Mouse (Mus musculus) thymus, adult 2 months (tissue): ENCODE measurements around the gene Abcb1b. TPM values are rescaled to one million over a fixed set of nuclear protein-coding genes. Genes with fewer than 3 reads are reported as not detected.
"Not testable (repeated sequence)": the region's sequence is repeated elsewhere in the genome, so short reads cannot be mapped to it uniquely, and the experiment has no call there.

Experiments
- DNase-seq: peaks from one replicate; pipeline ENCODE4 v3.0.0; 2021
- H3K27ac ChIP-seq: fragments of 200-500 bp; 2 replicates; pipeline ENCODE4 v1.5.1; 2012; ENCODE audit warnings: low read length, control low read depth; ENCODE audit not compliant: control insufficient read depth, insufficient read depth
- H3K27me3 ChIP-seq: fragments of 200-500 bp; 2 replicates; pipeline ENCODE4 v1.6.1; 2012; ENCODE audit warnings: mild to moderate bottlenecking, low read length, moderate library complexity, mixed read lengths; ENCODE audit not compliant: control insufficient read depth, insufficient read depth
- H3K36me3 ChIP-seq: fragments of 200-500 bp; 2 replicates; pipeline ENCODE4 v1.6.1; 2012; ENCODE audit warnings: mild to moderate bottlenecking, low read length, moderate library complexity; ENCODE audit not compliant: control insufficient read depth, insufficient read depth
- H3K4me1 ChIP-seq: fragments of 200-500 bp; replicated peaks from 2 replicates; pipeline ENCODE4 v1.6.1; 2012; ENCODE audit warnings: low read length; ENCODE audit not compliant: control insufficient read depth, insufficient read depth
- H3K4me3 ChIP-seq: fragments of 200-500 bp; 2 replicates; pipeline ENCODE4 v1.5.1; 2012; ENCODE audit warnings: mild to moderate bottlenecking, low read length, control low read depth, moderate library complexity; ENCODE audit not compliant: control insufficient read depth, insufficient read depth
- CTCF ChIP-seq: fragments of 200-500 bp; IDR thresholded peaks from 2 replicates; pipeline ENCODE4 v1.5.1; 2012; ENCODE audit warnings: mild to moderate bottlenecking, control low read depth, low read length, moderate library complexity, borderline replicate concordance; ENCODE audit not compliant: control insufficient read depth, poor library complexity, insufficient read depth; ENCODE audit errors: extremely low read depth
- POLR2A ChIP-seq: fragments of 200-500 bp; IDR thresholded peaks from 2 replicates; pipeline ENCODE4 v1.6.1; 2012; ENCODE audit warnings: mild to moderate bottlenecking, low read length, control low read depth, moderate library complexity; ENCODE audit not compliant: control insufficient read depth, poor library complexity, insufficient read depth; ENCODE audit errors: extremely low read depth
- WGBS: fragments of 180-500 bp; shearing (Covaris S2); methylation state at CpG from one replicate; pipeline ENCODE4 v1.1.7; 2018; 5-methylcytosine and 5-hydroxymethylcytosine counted together
- polyA plus RNA-seq: library from polyadenylated mRNA; depleted of rRNA; stranded (reverse); fragments of >200 nt; gene quantifications from 2 replicates; pipeline ENCODE4 v1.2.3, GENCODE M21; 2012

Abcb1b gene
- polyA plus RNA-seq, 1 experiment, result 3.1 TPM

DNA sequence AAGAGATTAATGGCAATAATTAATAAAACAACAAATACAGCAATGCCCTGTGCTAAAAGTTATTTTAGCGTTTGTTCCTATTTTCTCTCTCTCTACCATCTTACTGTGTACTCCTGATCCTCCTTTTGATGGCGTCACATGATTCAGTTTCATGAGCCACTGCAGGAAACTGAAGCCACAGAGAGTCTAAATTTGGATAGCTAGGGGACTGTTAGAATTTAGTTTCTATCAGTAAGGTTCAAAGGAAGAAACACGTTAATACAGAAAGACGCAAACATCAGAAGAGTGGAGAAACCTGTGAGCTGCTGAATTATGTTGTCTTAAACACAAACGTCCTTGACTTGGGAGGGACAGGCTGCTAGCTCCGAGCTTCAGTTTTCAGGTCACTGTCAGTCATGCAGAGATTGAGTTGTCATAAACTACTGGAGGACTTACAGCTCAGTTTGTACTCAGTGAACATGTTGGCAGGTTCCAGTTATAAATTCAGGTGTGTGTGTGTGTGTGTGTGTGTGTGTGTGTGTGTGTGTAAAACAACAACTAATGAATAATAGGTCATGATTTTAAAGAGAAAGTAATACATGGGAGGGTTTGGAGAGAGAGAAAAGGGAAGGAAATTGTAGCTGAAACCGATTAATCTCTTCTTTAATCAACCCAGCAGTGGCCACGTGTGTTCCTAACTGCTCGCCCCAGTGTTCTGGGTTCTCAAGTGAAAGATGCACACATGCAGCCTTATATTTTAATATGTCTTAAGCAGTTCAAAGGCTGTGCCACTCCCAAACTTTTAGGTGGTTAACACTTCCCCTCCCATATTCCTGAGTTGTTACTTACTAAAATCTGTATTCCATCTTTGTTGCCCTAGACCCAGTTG is 9.4 kb downstream of the Abcb1b start:
- DNase-seq, result no peak
- Histone ChIP-seq H3K27ac (peak overlapping the region; percentile 47), H3K36me3 (no peaks in the 10 kb centered on the region), H3K27me3 (no peaks in the 10 kb centered on the region), H3K4me1 (peaks cover 2% of the 10 kb centered on the region; the same call in 1 of the 2 replicates), H3K4me3 (no peak overlapping the region)
- TF ChIP-seq CTCF (no peak), POLR2A (no peak)
- WGBS, result 3% methylated on average over 9 of the region's 9 CpGs

DNA sequence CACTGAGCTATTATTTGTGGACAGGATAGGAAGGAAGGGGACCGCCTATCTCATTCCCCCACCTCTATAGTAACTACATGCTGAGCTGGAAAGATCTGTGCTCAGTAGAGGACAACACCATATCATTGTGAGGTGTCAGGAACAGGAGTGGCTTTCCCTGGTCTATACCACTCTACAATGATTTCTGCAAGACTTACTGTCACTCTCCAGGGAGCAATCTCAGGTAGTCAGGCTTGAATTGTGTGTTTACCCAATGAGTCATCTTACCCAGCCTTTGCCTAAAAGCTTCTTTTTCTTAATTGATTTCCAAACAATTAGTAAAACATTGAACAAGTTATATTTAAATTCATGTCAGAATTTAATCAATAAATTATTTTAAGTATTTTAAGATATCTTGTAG is 15.9 kb downstream of the Abcb1b start:
- H3K27me3 ChIP-seq, result no peaks in the 10 kb centered on the region
- no peak for TF ChIP-seq CTCF
- no peak for TF ChIP-seq POLR2A
- no peak for DNase-seq
- H3K36me3 ChIP-seq, result no peaks in the 10 kb centered on the region
- no peak overlapping the region for H3K27ac ChIP-seq
- H3K4me3 ChIP-seq, result no peak overlapping the region
- no peaks in the 10 kb centered on the region for H3K4me1 ChIP-seq
- 86% methylated on average over 1 of the region's 1 CpGs for WGBS

DNA sequence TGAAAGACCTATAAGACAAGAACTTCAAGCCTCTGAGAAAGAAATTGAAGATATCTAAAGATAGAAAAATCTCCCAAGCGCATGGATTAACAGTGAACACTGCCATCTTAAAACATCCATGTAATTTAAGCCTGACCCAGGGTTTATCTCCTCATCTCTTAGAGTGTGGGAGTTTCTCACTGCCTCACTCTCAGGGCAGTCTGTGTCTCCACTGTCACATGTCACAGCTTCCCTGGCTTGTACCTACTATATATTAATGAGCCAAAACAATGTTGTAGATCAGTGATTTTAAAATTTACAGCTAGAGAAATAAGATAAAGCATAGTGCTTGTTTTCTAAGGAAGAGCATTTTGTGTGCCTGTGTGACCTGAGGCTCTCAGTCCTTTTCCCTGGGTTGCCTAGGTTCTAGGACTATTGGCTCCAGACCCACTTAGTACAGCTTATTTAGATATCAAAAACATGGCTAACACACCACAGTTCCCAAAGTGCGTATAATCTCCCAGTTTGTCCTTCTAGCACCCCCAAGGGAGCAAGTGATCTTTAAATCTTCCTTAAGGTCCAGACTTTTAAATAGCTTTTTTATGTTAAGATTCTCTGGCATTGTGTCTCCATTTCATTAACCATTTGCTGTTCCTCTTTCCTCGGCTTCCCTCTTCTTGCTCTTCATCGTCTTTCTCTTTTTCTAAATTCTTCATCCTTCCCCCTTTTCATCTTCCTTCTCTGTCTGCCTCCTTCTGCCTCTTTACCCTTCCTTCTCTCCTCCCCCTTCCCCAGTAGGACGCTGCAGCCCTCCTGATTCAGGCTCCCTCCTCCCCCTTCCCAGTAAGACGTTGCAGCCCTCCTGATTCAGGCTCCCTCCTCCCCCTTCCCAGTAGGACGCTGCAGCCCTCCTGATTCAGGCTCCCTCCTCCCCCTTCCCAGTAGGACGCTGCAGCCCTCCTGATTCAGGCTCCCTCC is 22.0 kb downstream of the Abcb1b start:
- no peaks in the 10 kb centered on the region for H3K4me1 ChIP-seq
- no peak overlapping the region for H3K4me3 ChIP-seq
- TF ChIP-seq CTCF (no peak), POLR2A (no peak)
- no peak overlapping the region for H3K27ac ChIP-seq
- H3K27me3 ChIP-seq, result no peaks in the 10 kb centered on the region
- no peak for DNase-seq
- WGBS, result 73% methylated on average over 7 of the region's 8 CpGs
- H3K36me3 ChIP-seq, result no peaks in the 10 kb centered on the region

DNA sequence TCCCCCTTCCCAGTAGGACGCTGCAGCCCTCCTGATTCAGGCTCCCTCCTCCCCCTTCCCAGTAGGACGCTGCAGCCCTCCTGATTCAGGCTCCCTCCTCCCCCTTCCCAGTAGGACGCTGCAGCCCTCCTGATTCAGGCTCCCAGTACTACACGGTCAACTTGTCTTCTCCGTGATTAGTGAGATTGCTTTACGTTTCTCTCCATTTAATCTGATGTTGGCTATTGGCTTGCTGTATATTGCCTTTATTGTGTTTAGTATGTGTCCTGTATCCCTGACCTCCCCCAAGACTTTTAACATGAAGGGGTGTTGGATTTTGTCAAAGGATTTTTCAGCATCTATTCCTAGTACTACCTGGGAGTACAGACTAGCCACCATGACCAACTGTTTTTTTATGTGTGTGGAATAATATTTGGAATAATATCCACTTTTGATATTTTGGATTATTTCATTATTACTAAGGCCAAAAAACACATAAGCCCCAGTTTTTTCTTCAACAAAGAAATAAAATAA is 22.7 kb downstream of the Abcb1b start:
- not testable (repeated sequence) for H3K27me3 ChIP-seq, H3K4me1 ChIP-seq, DNase-seq, H3K27ac ChIP-seq, H3K4me3 ChIP-seq, H3K36me3 ChIP-seq
- 84% methylated on average over 5 of the region's 6 CpGs for WGBS

DNA sequence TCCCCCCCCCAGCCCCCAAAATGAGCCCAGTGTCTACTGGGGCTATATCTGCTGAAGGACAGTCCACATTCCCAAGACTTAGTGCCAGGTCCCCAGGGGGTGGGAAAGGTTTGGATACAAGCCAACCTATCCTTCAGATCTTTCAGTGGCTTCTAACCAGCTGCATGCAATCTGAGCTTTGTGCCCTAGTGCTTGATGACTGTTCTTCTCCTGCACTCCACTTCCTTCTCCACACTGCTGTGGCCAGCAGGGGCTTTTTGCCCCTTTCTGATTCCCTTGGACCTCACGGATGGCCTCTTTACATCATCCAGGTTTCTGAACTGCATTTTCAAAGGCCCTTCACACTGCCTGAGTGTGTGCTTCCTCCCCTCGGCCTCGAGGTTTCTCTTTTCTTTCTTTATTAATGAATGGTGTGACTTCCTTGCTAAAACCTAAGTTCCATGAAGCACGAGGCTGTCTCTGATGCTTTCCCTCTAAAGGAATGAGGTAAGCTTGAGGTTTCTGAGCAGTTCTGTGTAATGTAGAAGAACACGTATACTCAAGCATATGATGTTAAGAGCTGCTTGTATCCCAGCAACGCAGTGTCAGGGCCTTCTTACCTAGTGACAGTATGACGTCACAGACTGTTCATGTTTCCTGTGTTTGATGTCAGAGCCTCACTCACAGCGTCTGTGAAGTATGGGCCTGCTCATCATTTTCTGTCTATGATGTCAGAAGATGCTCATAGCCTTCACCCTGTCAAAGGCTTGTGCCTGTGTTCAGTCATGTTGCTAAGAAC is 40.9 kb downstream of the Abcb1b start:
- TF ChIP-seq CTCF (no peak), POLR2A (no peak)
- no peak overlapping the region for H3K4me3 ChIP-seq
- H3K36me3 ChIP-seq, result no peaks in the 10 kb centered on the region
- no peaks in the 10 kb centered on the region for H3K4me1 ChIP-seq
- no peak for DNase-seq
- H3K27ac ChIP-seq, result no peak overlapping the region
- WGBS, result 62% methylated on average over 8 of the region's 8 CpGs
- H3K27me3 ChIP-seq, result no peaks in the 10 kb centered on the region

DNA sequence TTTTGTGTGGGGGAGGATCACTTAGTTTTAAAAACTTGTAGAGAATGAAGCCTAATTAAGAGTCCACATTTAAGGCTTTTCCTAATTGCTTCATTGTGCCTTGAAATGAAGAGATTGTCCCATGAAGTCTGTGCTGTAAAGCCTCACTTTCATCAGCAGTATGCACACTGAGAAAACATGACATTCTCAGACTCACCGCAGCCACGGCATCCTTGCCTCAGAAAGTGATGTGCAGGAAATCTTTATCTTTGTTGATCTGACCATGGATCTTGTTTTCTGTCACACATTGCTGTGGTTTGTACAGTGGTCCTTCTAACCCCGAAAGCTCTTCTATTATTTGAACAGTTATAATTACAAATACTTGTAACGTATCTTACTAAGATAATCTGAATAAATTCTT is 41.7 kb downstream of the Abcb1b start:
- H3K4me3 ChIP-seq, result no peak overlapping the region
- no peaks in the 10 kb centered on the region for H3K27me3 ChIP-seq
- H3K27ac ChIP-seq, result no peak overlapping the region
- no peak for TF ChIP-seq POLR2A
- TF ChIP-seq CTCF, result no peak
- 25% methylated on average over 4 of the region's 4 CpGs for WGBS
- no peaks in the 10 kb centered on the region for H3K36me3 ChIP-seq
- DNase-seq, result no peak
- no peaks in the 10 kb centered on the region for H3K4me1 ChIP-seq
